Mouse (Mus musculus) brain, embryonic 14.5 days (tissue): Measurements from ENCODE around the gene Fance. TPM values are rescaled to one million over a fixed set of nuclear protein-coding genes. Genes with fewer than 3 reads are reported as not detected.

Experiments
- DNase-seq: peaks from one replicate; pipeline ENCODE4 v3.0.0-alpha.2; 2011; ENCODE audit warnings: low read depth
- CTCF ChIP-seq: fragments of 200-500 bp; IDR thresholded peaks from 2 replicates; pipeline ENCODE4 v1.5.1; 2012; ENCODE audit warnings: inconsistent platforms, mild to moderate bottlenecking, moderate library complexity, borderline replicate concordance; ENCODE audit not compliant: insufficient read depth, insufficient read length; ENCODE audit errors: extremely low read depth
- POLR2A ChIP-seq: fragments of 200-500 bp; IDR thresholded peaks from 2 replicates; pipeline ENCODE4 v1.6.1; 2012; ENCODE audit warnings: mild to moderate bottlenecking, inconsistent platforms, borderline replicate concordance; ENCODE audit not compliant: poor library complexity, insufficient read depth, insufficient read length, severe bottlenecking; ENCODE audit errors: extremely low read depth
- polyA plus RNA-seq: library from polyadenylated mRNA; depleted of rRNA; stranded (reverse); fragments of >200 nt; gene quantifications from 2 replicates; pipeline ENCODE4 v1.2.3, GENCODE M21; 2012; rRNA removed

The Fance gene
- polyA plus RNA-seq, 1 experiment = 19.6 TPM

DNA sequence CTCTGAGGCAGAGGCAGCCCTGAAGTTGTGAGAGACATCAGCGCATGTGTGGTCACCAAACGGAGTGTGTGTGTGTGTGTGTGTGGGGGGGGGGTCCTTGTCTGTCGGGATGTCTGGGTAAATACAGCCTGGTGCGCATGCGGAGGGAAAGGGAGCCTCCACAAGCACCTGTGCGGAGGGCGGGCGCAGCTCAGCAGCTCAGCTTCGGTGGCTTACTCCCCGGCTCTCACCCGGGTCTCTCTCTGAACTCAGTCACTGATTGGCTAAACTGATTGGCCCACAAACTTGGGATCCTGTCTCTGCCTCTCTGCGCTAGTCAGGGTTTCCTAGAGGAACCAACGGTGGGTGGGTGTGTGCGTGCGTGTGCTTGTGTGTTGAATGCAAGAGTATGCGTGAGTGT, 61.2 kb downstream of the Fance start:
- DNase-seq = peak; percentile 15
- no peak for TF ChIP-seq POLR2A
- TF ChIP-seq CTCF = no peak

DNA sequence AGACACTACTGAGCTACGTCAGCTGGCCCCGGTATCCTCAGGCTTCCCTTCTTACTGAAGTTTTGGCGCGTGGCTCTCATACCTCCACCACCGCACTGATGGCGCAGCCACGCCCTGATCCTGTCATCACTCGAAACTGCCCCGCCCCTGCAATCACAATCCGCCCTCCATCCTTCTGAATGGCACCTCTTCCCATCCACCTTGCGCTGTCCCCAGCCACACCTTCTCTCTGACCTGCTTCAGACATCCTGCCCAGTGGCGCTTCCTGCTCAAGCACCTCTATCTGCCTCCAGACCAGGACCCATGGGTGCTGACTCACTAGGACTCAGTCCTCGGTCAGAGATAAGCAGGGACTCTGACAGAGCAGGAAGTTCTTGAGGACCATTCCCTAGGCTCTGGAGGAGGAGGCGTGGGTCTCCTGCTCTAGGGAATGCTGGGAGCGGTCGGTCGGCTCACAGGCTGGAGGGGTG, 62.3 kb downstream of the Fance start:
- no peak for TF ChIP-seq CTCF
- TF ChIP-seq POLR2A = no peak
- DNase-seq = no peak

Other genes starting within 250 kb of the Fance start
- gene Tcp11, start 232.9 kb upstream of the Fance start, polyA plus RNA-seq = 2.4 and 2.8 TPM in 2 replicates
- 18.5 and 26.5 TPM in 2 replicates for gene Scube3, start 171.4 kb upstream of the Fance start, polyA plus RNA-seq
- gene Zfp523, start 136.4 kb upstream of the Fance start, polyA plus RNA-seq = 85.2 and 111 TPM in 2 replicates
- 4.5 and 6.9 TPM in 2 replicates for gene Def6, start 105.7 kb upstream of the Fance start, polyA plus RNA-seq
- 13.9 and 18.3 TPM in 2 replicates for gene Ppard, start 80.8 kb upstream of the Fance start, polyA plus RNA-seq
- gene Rpl10a, start 15.0 kb downstream of the Fance start, polyA plus RNA-seq = 1,651 and 1,905 TPM in 2 replicates
- gene Tead3, start 37.3 kb downstream of the Fance start, polyA plus RNA-seq = 15.6 and 16.4 TPM in 2 replicates
- gene Tulp1, start 51.7 kb downstream of the Fance start, polyA plus RNA-seq = 1.3 and 1.9 TPM in 2 replicates
- gene Fkbp5, start 204.0 kb downstream of the Fance start, polyA plus RNA-seq = 27.9 and 34.3 TPM in 2 replicates
- 0.05 and 0.09 TPM in 2 replicates for gene Armc12, start 217.3 kb downstream of the Fance start, polyA plus RNA-seq
- gene Clpsl2, start 235.9 kb downstream of the Fance start, polyA plus RNA-seq = 0.21 TPM in 1 of 2 replicates, not detected in the other
- not detected in 2 replicates for gene Clps, start 247.2 kb downstream of the Fance start, polyA plus RNA-seq